Mouse (Mus musculus): ENCODE measurements at regions not wholly inside any gene's neighbourhood (a gene's known extent, or its start where the extent isn't known, plus 50 kb on each side); places are given as distances from the start of the nearest gene placed in this dataset.

DNA sequence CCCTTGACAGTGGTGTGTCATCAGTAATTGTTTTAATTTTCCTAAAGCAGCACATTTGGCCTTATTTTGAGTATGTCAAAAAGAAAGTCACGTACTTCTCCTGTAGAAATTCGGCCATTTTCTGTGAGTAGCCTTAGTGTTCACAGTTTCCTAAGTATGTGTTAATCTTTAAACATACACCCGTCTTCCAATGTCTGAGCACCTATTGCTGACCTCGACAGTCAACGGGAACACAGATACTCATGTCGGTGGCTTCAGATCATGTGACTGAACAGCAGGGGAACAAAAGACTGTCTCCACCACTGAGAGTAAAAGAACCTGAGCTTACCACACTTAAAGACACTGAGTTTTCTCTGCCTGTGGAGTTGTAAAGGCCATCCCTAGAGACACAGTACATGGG lies 59.8 kb upstream of the Ccn2 start:
- Histone ChIP-seq H3K4me1 (no peaks in the 10 kb centered on the region), H3K27me3 (no peaks in the 10 kb centered on the region), H3K36me3 (no peaks in the 10 kb centered on the region), H3K4me3 (no peak overlapping the region), H3K4me2 (replicated peaks) (no peak overlapping the region), H3K9me3 (no peaks in the 10 kb centered on the region), H3K9ac (replicated peaks) (no peak overlapping the region), H3K27ac (replicated peaks) (no peak overlapping the region)
- ATAC-seq (replicated peaks): no peak
- 90% methylated on average over 6 of the region's 6 CpGs for WGBS

DNA sequence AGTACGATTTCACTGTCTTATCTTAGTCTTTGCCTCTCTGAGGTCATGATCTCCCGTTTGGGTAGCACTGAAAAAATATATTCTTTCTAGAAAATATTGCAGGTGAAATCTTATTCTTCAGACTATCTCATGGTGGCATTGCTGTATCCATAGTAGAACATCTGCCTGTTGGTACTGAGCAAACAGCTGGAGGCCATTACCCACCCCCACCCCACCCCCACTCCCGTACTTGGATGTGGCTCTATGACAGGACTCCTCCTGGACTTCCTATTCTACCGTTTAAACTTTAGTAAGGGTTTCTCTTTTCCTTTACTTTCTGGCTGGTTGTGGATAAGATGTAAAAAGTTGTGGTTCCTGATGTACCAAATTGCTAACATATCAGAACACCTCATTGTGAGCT lies 53.3 kb upstream of the Ccn2 start:
- H3K4me2 ChIP-seq (replicated peaks): no peak overlapping the region
- ATAC-seq (replicated peaks): no peak
- no peaks in the 10 kb centered on the region for H3K4me1 ChIP-seq
- no peak overlapping the region for H3K9ac ChIP-seq (replicated peaks)
- no peak overlapping the region for H3K27ac ChIP-seq (replicated peaks)
- WGBS: 90% methylated on average over 4 of the region's 4 CpGs
- no peak overlapping the region for H3K4me3 ChIP-seq
- no peaks in the 10 kb centered on the region for H3K36me3 ChIP-seq
- no peaks in the 10 kb centered on the region for H3K9me3 ChIP-seq
- no peaks in the 10 kb centered on the region for H3K27me3 ChIP-seq
